23 mouse cellular contexts compared by ENCODE assay signal in the genomic region with DNA sequence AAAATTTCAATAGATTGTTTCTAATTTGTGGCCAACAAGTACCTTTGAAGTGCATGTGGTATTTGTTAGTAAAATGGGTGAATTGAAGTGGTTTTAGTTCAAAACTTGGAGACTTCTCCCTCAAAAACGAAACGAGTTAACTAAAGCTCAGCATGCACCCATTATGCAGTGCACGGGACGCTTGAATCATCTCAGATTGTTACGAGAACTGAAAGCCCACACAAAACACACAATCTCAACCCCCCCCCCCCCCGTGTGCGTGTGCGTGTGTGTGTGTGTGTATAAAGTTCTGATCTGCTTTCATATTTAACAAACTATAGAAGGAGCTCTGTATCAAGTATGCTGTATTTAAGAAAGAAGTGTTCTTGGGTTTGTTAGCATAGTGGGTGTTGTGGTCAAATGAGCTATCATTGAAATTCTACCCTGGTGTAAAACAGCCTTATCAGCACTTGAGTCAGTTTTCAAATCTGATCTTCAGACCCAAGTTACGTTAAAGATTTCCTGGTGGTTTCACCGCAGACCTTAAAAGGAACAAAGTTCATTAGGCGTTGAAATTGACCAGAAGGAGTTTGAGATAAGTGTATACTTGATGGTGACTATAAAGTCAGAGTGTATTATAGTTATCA. TPM values are rescaled to one million over a fixed set of nuclear protein-coding genes. Genes with fewer than 3 reads are reported as not detected.
DNase-seq lines count a peak whose midpoint lies in the region; ATAC-seq lines count a peak whose summit lies in the region.
"Had no signal": no experiment of that assay in that cellular context is flagged by ENCODE, and none has a peak within 500 bp of the region (broad histone marks: within the 10 kb centered on the region; RNA-seq: fewer than 3 reads in every experiment).

No protein-coding gene starts in this region.

- 31% methylated on average over 11 of the region's 11 CpGs for WGBS in limb, embryonic 13.5 days
- WGBS in limb, embryonic 10.5 days, result 41% methylated on average over 11 of the region's 11 CpGs
- WGBS in forebrain, embryonic 16.5 days, result 25% methylated on average over 11 of the region's 11 CpGs
- WGBS in kidney, embryonic 14.5 days, result 81% methylated on average over 11 of the region's 11 CpGs

- no peak for ATAC-seq in limb, embryonic 13.5 days (ENCODE audit: low FRiP score, low read depth)
- peak; percentile 52 to 73; a peak in 3 of 4 replicates for ATAC-seq in hematopoietic stem cell, adult 5-6 weeks (replicated peaks in 1 of 2; ENCODE audit: insufficient read depth in 1 of 2, low FRiP score in 2 of 2, low TSS enrichment in 1 of 2, low read depth in 1 of 2, poor library complexity in 2 of 2, severe bottlenecking in 2 of 2)
- peak; percentile 32; the same call in 1 of the 2 replicates for ATAC-seq in megakaryocyte-erythroid progenitor cell, adult 5-6 weeks (replicated peaks; ENCODE audit: low FRiP score, low TSS enrichment, poor library complexity, severe bottlenecking)
- ATAC-seq in forebrain, embryonic 16.5 days, result no peak
- ATAC-seq in kidney, embryonic 14.5 days (ENCODE audit: low FRiP score, low TSS enrichment), result no peak
- ATAC-seq: midbrain, embryonic 15.5 days; Patski had no signal

- H3K4me1 ChIP-seq in limb, embryonic 13.5 days, result peaks cover 63% of the 10 kb centered on the region
- peaks cover 74% of the 10 kb centered on the region for H3K4me1 ChIP-seq in limb, embryonic 10.5 days
- 0 out of 2 replicates have a peak, but pooled peaks cover 2% of the 10 kb centered on the region for H3K4me1 ChIP-seq in forebrain, embryonic 16.5 days (replicated peaks; ENCODE audit: control insufficient read depth, insufficient read depth, low read length)
- peaks cover 33% of the 10 kb centered on the region for H3K4me1 ChIP-seq in kidney, embryonic 14.5 days (ENCODE audit: control insufficient read depth, insufficient read depth, low read length)

- no peak for DNase-seq in limb, embryonic 10.5 days (ENCODE audit: low spot score)
- DNase-seq in MN1 (ENCODE audit: low spot score), result no peak
- DNase-seq in gastrocnemius, postnatal 4 days (ENCODE audit: low spot score in 2 of 2), result no peak
- DNase-seq: adrenal gland, postnatal 10 days; cerebellum, postnatal 10 days; heart, postnatal 14 days; kidney, adult 9 months; layer of hippocampus, postnatal 36 days; liver, postnatal 0 days; lung, postnatal 10 days; right cerebral cortex, postnatal 4 days; thymus, postnatal 4 days had no signal

- no peaks in the 10 kb centered on the region for H3K9me3 ChIP-seq in limb, embryonic 13.5 days
- no peaks in the 10 kb centered on the region for H3K9me3 ChIP-seq in limb, embryonic 10.5 days (replicated peaks)
- H3K9me3 ChIP-seq in forebrain, embryonic 16.5 days (ENCODE audit: control insufficient read depth, low read length), result no peaks in the 10 kb centered on the region
- no peaks in the 10 kb centered on the region for H3K9me3 ChIP-seq in kidney, embryonic 14.5 days (ENCODE audit: control insufficient read depth, low read length)
- H3K9me3 ChIP-seq: forebrain, embryonic 10.5 days; heart, embryonic 12.5 days; hindbrain, embryonic 15.5 days; midbrain, embryonic 15.5 days had no signal

- H3K4me2 ChIP-seq in limb, embryonic 13.5 days (replicated peaks), result 0 out of 2 replicates have a peak overlapping the region, but pooled peaks have one; percentile 16
- no peak overlapping the region for H3K4me2 ChIP-seq in forebrain, embryonic 16.5 days (ENCODE audit: low read length)
- no peak overlapping the region for H3K4me2 ChIP-seq in kidney, embryonic 14.5 days (replicated peaks; ENCODE audit: low read depth, low read length)
- H3K4me2 ChIP-seq: heart, embryonic 12.5 days; hindbrain, embryonic 15.5 days; midbrain, embryonic 15.5 days had no signal

- H3K36me3 ChIP-seq in limb, embryonic 13.5 days, result peaks cover 6% of the 10 kb centered on the region
- H3K36me3 ChIP-seq in limb, embryonic 10.5 days, result no peaks in the 10 kb centered on the region
- H3K36me3 ChIP-seq in forebrain, embryonic 16.5 days (ENCODE audit: control insufficient read depth, insufficient read depth), result no peaks in the 10 kb centered on the region
- H3K36me3 ChIP-seq in kidney, embryonic 14.5 days (ENCODE audit: control insufficient read depth, insufficient read depth, low read length), result no peaks in the 10 kb centered on the region; the same call in 1 of the 2 replicates
- H3K36me3 ChIP-seq: forebrain, embryonic 10.5 days; heart, embryonic 12.5 days; hindbrain, embryonic 15.5 days; midbrain, embryonic 15.5 days had no signal

- H3K27me3 ChIP-seq in limb, embryonic 13.5 days, result no peaks in the 10 kb centered on the region
- H3K27me3 ChIP-seq in limb, embryonic 10.5 days (ENCODE audit: low read depth, poor library complexity, severe bottlenecking), result no peaks in the 10 kb centered on the region
- H3K27me3 ChIP-seq in forebrain, embryonic 16.5 days (replicated peaks; ENCODE audit: control insufficient read depth, insufficient read depth, low read length), result peaks cover 19% of the 10 kb centered on the region
- H3K27me3 ChIP-seq in kidney, embryonic 14.5 days (ENCODE audit: control insufficient read depth, insufficient read depth, low read length), result no peaks in the 10 kb centered on the region
- H3K27me3 ChIP-seq: heart, embryonic 12.5 days; hindbrain, embryonic 15.5 days; midbrain, embryonic 15.5 days; Patski had no signal

- no peak overlapping the region for H3K9ac ChIP-seq in limb, embryonic 13.5 days
- no peak overlapping the region for H3K9ac ChIP-seq in forebrain, embryonic 16.5 days (replicated peaks; ENCODE audit: low read depth, low read length)
- no peak overlapping the region for H3K9ac ChIP-seq in kidney, embryonic 14.5 days (ENCODE audit: low read depth, low read length)
- H3K9ac ChIP-seq: heart, embryonic 12.5 days; hindbrain, embryonic 15.5 days; liver, postnatal 0 days; midbrain, embryonic 15.5 days had no signal

- no peak overlapping the region for H3K4me3 ChIP-seq in limb, embryonic 13.5 days
- H3K4me3 ChIP-seq in limb, embryonic 10.5 days, result no peak overlapping the region
- H3K4me3 ChIP-seq in forebrain, embryonic 16.5 days (replicated peaks; ENCODE audit: low read length), result no peak overlapping the region
- no peak overlapping the region for H3K4me3 ChIP-seq in kidney, embryonic 14.5 days (ENCODE audit: low read length)
- H3K4me3 ChIP-seq: forebrain, embryonic 10.5 days; heart, embryonic 12.5 days; hindbrain, embryonic 15.5 days; midbrain, embryonic 15.5 days; myocyte had no signal

- no peak overlapping the region for H3K27ac ChIP-seq in limb, embryonic 13.5 days
- H3K27ac ChIP-seq in limb, embryonic 10.5 days, result no peak overlapping the region
- H3K27ac ChIP-seq in forebrain, embryonic 16.5 days (ENCODE audit: low read length), result no peak overlapping the region
- no peak overlapping the region for H3K27ac ChIP-seq in kidney, embryonic 14.5 days (ENCODE audit: low read depth, low read length)
- H3K27ac ChIP-seq: forebrain, embryonic 10.5 days; hindbrain, embryonic 15.5 days; midbrain, embryonic 15.5 days had no signal

RNA-seq across cellular contexts. Expression of gene Ccdc34, which starts 25.1 kb away (rescaled TPM):
- polyA plus RNA-seq in limb, embryonic 13.5 days (2015; fragmentation: Nextera tagmentation; extraction: Ambion mirVana), result 47.6 and 51.7 TPM in 2 replicates
- polyA plus RNA-seq in limb, embryonic 10.5 days (2016; fragmentation: Nextera tagmentation; extraction: Ambion mirVana), result 49.3 and 57.2 TPM in 2 replicates
- 50.1 and 58.3 TPM in 2 replicates for total RNA-seq in hematopoietic stem cell, adult 5-6 weeks (2017)
- total RNA-seq in megakaryocyte-erythroid progenitor cell, adult 5-6 weeks (2014; fragmentation: Nextera tagmentation), result 33.7 and 49.1 TPM in 2 replicates
- total RNA-seq in megakaryocyte-erythroid progenitor cell, adult 5-6 weeks (2017), result 53.1 and 76.9 TPM in 2 replicates
- 31.2 and 33.5 TPM in 2 replicates for polyA plus RNA-seq in forebrain, embryonic 16.5 days (2015; fragmentation: Nextera tagmentation; extraction: Ambion mirVana)
- total RNA-seq in gastrocnemius, postnatal 4 days (2021), result 10 to 100 TPM; 20.6 to 22.9 TPM
- polyA plus RNA-seq in kidney, embryonic 14.5 days (2014; fragmentation: Nextera tagmentation; extraction: Ambion mirVana), result 59.7 and 75.0 TPM in 2 replicates

Comparison
In these comparisons a context has a peak if more than half of its experiments do, and no peak if none do; other contexts are left out.
1. ATAC-seq: peak in hematopoietic stem cell, adult 5-6 weeks (2 of 2) and megakaryocyte-erythroid progenitor cell, adult 5-6 weeks (single experiment); none in limb, embryonic 13.5 days (single experiment), forebrain, embryonic 16.5 days (single experiment) and kidney, embryonic 14.5 days (single experiment).